Mouse (Mus musculus): ENCODE data around the gene Plce1. TPM values are rescaled to one million over a fixed set of nuclear protein-coding genes. Genes with fewer than 3 reads are reported as not detected.

Gene Plce1
- polyA plus RNA-seq, 1 experiment = not detected

DNA sequence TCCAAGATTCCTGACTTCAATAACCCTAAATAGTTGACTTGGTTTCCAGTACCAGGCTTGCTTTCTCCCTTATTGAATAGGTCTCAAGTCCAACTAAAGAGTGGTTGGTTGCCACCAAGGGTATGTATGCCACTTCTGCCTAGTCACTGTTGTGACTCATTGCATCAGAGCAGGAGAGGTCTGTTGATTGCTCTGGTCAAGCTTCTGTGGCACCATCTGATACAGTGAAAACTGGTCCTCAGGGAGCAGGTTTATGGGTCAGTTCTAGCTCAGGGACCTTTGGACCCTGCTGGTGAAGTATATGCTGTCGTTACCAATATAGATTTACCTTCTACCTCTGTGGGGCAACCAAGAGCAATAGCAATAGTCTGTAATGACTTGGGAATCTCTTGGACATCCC lies 184.5 kb downstream of the Plce1 start:
- Histone ChIP-seq H3K4me1 (ENCODE audit: control insufficient read depth, insufficient read depth, low read length) (no peaks in the 10 kb centered on the region), H3K4me3 (ENCODE audit: insufficient read depth, low read length) (no peak overlapping the region), H3K27ac (ENCODE audit: insufficient read depth, low read depth, low read length) (no peak overlapping the region)
- TF ChIP-seq POLR2A (IDR thresholded peaks at IDR 0.05; ENCODE audit: borderline replicate concordance, low read depth, low read length) (no peak), CTCF (IDR thresholded peaks at IDR 0.05; ENCODE audit: low read depth, low read length) (no peak)

GRCm38 (mm10) chr19:38672015-38672600 lies 191.2 kb downstream of the Plce1 start:
- H3K4me3 ChIP-seq (ENCODE audit: insufficient read depth, low read length) = no peak overlapping the region
- H3K27ac ChIP-seq (ENCODE audit: insufficient read depth, low read depth, low read length) = no peak overlapping the region
- no peaks in the 10 kb centered on the region for H3K4me1 ChIP-seq (ENCODE audit: control insufficient read depth, insufficient read depth, low read length)
- TF ChIP-seq CTCF (IDR thresholded peaks at IDR 0.05; ENCODE audit: low read depth, low read length) (no peak), POLR2A (IDR thresholded peaks at IDR 0.05; ENCODE audit: borderline replicate concordance, low read depth, low read length) (no peak)

GRCm38 (mm10) chr19:38673936-38674335 lies 193.0 kb downstream of the Plce1 start:
- Histone ChIP-seq H3K4me1 (ENCODE audit: control insufficient read depth, insufficient read depth, low read length) (no peaks in the 10 kb centered on the region), H3K4me3 (ENCODE audit: insufficient read depth, low read length) (no peak overlapping the region), H3K27ac (ENCODE audit: insufficient read depth, low read depth, low read length) (no peak overlapping the region)
- TF ChIP-seq CTCF (IDR thresholded peaks at IDR 0.05; ENCODE audit: low read depth, low read length) = no peak
- no peak for TF ChIP-seq POLR2A (IDR thresholded peaks at IDR 0.05; ENCODE audit: borderline replicate concordance, low read depth, low read length)

- TF ChIP-seq CTCF (IDR thresholded peaks at IDR 0.05; ENCODE audit: low read depth, low read length) = no peak
- no peak for TF ChIP-seq POLR2A (IDR thresholded peaks at IDR 0.05; ENCODE audit: borderline replicate concordance, low read depth, low read length)
Observed at GRCm38 (mm10) chr19:38678655-38679054, 197.7 kb downstream of the Plce1 start.

DNA sequence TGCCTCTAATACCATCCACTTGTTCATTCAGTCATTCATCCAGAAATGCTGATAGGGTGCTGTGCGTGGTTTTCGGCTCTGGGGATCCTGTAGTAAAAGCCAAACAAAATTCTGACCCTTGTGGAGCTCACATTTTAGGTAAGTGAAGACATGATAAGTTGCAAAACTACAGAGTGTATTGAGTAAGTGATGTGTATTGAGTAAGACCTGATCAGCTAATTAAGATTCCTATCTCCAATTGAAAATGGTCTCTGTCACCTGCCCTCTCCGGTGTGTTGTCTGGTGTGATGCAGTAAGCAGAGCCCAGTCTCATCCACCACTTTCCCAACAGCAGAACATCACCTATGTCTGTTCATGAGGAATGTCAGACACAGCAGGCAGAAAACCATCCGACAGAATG lies 198.6 kb downstream of the Plce1 start:
- no peaks in the 10 kb centered on the region for H3K4me1 ChIP-seq (ENCODE audit: control insufficient read depth, insufficient read depth, low read length)
- H3K27ac ChIP-seq (ENCODE audit: insufficient read depth, low read depth, low read length) = no peak overlapping the region
- TF ChIP-seq CTCF (IDR thresholded peaks at IDR 0.05; ENCODE audit: low read depth, low read length) (no peak), POLR2A (IDR thresholded peaks at IDR 0.05; ENCODE audit: borderline replicate concordance, low read depth, low read length) (no peak)
- H3K4me3 ChIP-seq (ENCODE audit: insufficient read depth, low read length) = no peak overlapping the region

More at GRCm38 (mm10) chr19:38678655-38679054, 197.7 kb downstream of the Plce1 start:
- H3K27ac ChIP-seq (ENCODE audit: insufficient read depth, low read depth, low read length) = no peak overlapping the region
- H3K4me3 ChIP-seq (ENCODE audit: insufficient read depth, low read length) = no peak overlapping the region
- H3K4me1 ChIP-seq (ENCODE audit: control insufficient read depth, insufficient read depth, low read length) = no peaks in the 10 kb centered on the region

GRCm38 (mm10) chr19:38687326-38687725 lies 206.4 kb downstream of the Plce1 start:
- Histone ChIP-seq H3K4me3 (ENCODE audit: insufficient read depth, low read length) (no peak overlapping the region), H3K27ac (ENCODE audit: insufficient read depth, low read depth, low read length) (no peak overlapping the region), H3K4me1 (ENCODE audit: control insufficient read depth, insufficient read depth, low read length) (no peaks in the 10 kb centered on the region)
- TF ChIP-seq CTCF (IDR thresholded peaks at IDR 0.05; ENCODE audit: low read depth, low read length) = no peak
- TF ChIP-seq POLR2A (IDR thresholded peaks at IDR 0.05; ENCODE audit: borderline replicate concordance, low read depth, low read length) = no peak

- no peaks in the 10 kb centered on the region for H3K4me1 ChIP-seq (ENCODE audit: control insufficient read depth, insufficient read depth, low read length)
- TF ChIP-seq CTCF (IDR thresholded peaks at IDR 0.05; ENCODE audit: low read depth, low read length) (no peak), POLR2A (IDR thresholded peaks at IDR 0.05; ENCODE audit: borderline replicate concordance, low read depth, low read length) (no peak)
- no peak overlapping the region for H3K27ac ChIP-seq (ENCODE audit: insufficient read depth, low read depth, low read length)
- no peak overlapping the region for H3K4me3 ChIP-seq (ENCODE audit: insufficient read depth, low read length)
Observed at GRCm38 (mm10) chr19:38688741-38689507, 208.0 kb downstream of the Plce1 start.

- Histone ChIP-seq H3K27ac (ENCODE audit: insufficient read depth, low read depth, low read length) (no peak overlapping the region), H3K4me3 (ENCODE audit: insufficient read depth, low read length) (no peak overlapping the region), H3K4me1 (ENCODE audit: control insufficient read depth, insufficient read depth, low read length) (no peaks in the 10 kb centered on the region)
- TF ChIP-seq CTCF (IDR thresholded peaks at IDR 0.05; ENCODE audit: low read depth, low read length) = no peak
- no peak for TF ChIP-seq POLR2A (IDR thresholded peaks at IDR 0.05; ENCODE audit: borderline replicate concordance, low read depth, low read length)
Observed at GRCm38 (mm10) chr19:38690276-38690675, 209.4 kb downstream of the Plce1 start.

- no peak for TF ChIP-seq CTCF (IDR thresholded peaks at IDR 0.05; ENCODE audit: low read depth, low read length)
- no peak for TF ChIP-seq POLR2A (IDR thresholded peaks at IDR 0.05; ENCODE audit: borderline replicate concordance, low read depth, low read length)
- H3K27ac ChIP-seq (ENCODE audit: insufficient read depth, low read depth, low read length) = no peak overlapping the region
- H3K4me1 ChIP-seq (ENCODE audit: control insufficient read depth, insufficient read depth, low read length) = no peaks in the 10 kb centered on the region
- H3K4me3 ChIP-seq (ENCODE audit: insufficient read depth, low read length) = no peak overlapping the region
Observed at GRCm38 (mm10) chr19:38691533-38691932, 210.6 kb downstream of the Plce1 start.

DNA sequence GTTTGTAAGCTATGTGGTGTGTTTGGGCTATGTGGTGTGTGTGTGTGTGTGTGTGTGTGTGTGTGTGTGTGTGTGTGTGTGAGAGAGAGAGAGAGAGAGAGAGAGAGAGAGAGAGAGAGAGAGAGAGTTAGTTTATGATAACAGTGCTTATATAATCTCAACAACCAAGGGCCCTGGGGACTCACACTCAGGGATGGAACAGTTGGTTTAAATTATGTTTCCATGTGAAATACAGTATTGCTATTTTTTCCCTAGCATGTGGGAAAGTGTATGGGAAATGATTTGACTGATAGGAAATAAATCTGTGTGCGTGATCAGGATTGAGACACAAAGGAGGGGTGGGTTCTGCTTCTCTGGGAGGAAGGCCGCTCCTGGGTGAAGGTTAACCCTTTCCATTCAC lies 212.4 kb downstream of the Plce1 start:
- no peak for TF ChIP-seq CTCF (IDR thresholded peaks at IDR 0.05; ENCODE audit: low read depth, low read length)
- no peak for TF ChIP-seq POLR2A (IDR thresholded peaks at IDR 0.05; ENCODE audit: borderline replicate concordance, low read depth, low read length)

More for the DNA sequence above, 212.4 kb downstream of the Plce1 start:
- Histone ChIP-seq H3K4me1 (ENCODE audit: control insufficient read depth, insufficient read depth, low read length) (no peaks in the 10 kb centered on the region), H3K27ac (ENCODE audit: insufficient read depth, low read depth, low read length) (no peak overlapping the region), H3K4me3 (ENCODE audit: insufficient read depth, low read length) (no peak overlapping the region)
